Mouse (Mus musculus) hindbrain, embryonic 12.5 days (tissue): ENCODE data around the gene a. TPM values are rescaled to one million over a fixed set of nuclear protein-coding genes. Genes with fewer than 3 reads are reported as not detected.

Source experiments
- ATAC-seq: fragments of 200-750 bp; cut with Nextera tagmentation; 2 replicates; pipeline ENCODE4 v1.8.0; 2017; ENCODE audit warnings: moderate TSS enrichment; ENCODE audit not compliant: low FRiP score
- H3K27ac ChIP-seq: fragments of 300-500 bp; sonication (generic); 2 replicates; pipeline ENCODE4 v1.5.1; 2016; ENCODE audit warnings: mild to moderate bottlenecking
- H3K27me3 ChIP-seq: fragments of 300-500 bp; sonication (generic); 2 replicates; pipeline ENCODE4 v1.6.1; 2016; ENCODE audit warnings: mild to moderate bottlenecking
- H3K36me3 ChIP-seq: fragments of 300-500 bp; sonication (generic); 2 replicates; pipeline ENCODE4 v1.6.1; 2016; ENCODE audit warnings: mild to moderate bottlenecking
- H3K4me1 ChIP-seq: fragments of 300-500 bp; sonication (generic); 2 replicates; pipeline ENCODE4 v1.6.1; 2016
- H3K4me2 ChIP-seq: fragments of 300-500 bp; sonication (generic); replicated peaks from 2 replicates; pipeline ENCODE4 v1.6.1; 2016; ENCODE audit warnings: mild to moderate bottlenecking
- H3K4me3 ChIP-seq: fragments of 300-500 bp; sonication (generic); 2 replicates; pipeline ENCODE4 v1.5.1; 2016; ENCODE audit warnings: mild to moderate bottlenecking
- H3K9ac ChIP-seq: fragments of 300-500 bp; sonication (generic); 2 replicates; pipeline ENCODE4 v1.6.1; 2016; ENCODE audit warnings: mild to moderate bottlenecking, moderate library complexity
- H3K9me3 ChIP-seq: fragments of 300-500 bp; sonication (generic); replicated peaks from 2 replicates; pipeline ENCODE4 v1.6.1; 2016; ENCODE audit warnings: mild to moderate bottlenecking
- WGBS: fragments of 180-500 bp; shearing (Covaris S2); methylation state at CpG from one replicate; pipeline ENCODE4 v1.1.7; 2016; 5-methylcytosine and 5-hydroxymethylcytosine counted together
- polyA plus RNA-seq: library from polyadenylated mRNA; unstranded; fragments of >200 nt; fragmentation: Nextera tagmentation; extraction: Ambion mirVana; gene quantifications from 2 replicates; pipeline ENCODE4 v1.2.1, GENCODE M21; 2016

The a gene
- polyA plus RNA-seq, 1 experiment from 2014 or later = 3.0 TPM

- Histone ChIP-seq H3K27me3 (no peaks in the 10 kb centered on the region), H3K36me3 (peaks cover 26% of the 10 kb centered on the region), H3K27ac (no peak overlapping the region), H3K4me1 (no peaks in the 10 kb centered on the region), H3K9ac (no peak overlapping the region), H3K9me3 (no peaks in the 10 kb centered on the region), H3K4me2 (no peak overlapping the region), H3K4me3 (no peak overlapping the region)
- 70% methylated on average over 1 of the region's 1 CpGs for WGBS
- ATAC-seq = no peak
Measured at GRCm38 (mm10) chr2:155057361-155057760, 266.2 kb downstream of the a start.

- H3K9ac ChIP-seq = no peak overlapping the region
- WGBS = 91% methylated on average over 9 of the region's 9 CpGs
- H3K9me3 ChIP-seq = no peaks in the 10 kb centered on the region
- no peak for ATAC-seq
- H3K27ac ChIP-seq = no peak overlapping the region
- H3K27me3 ChIP-seq = no peaks in the 10 kb centered on the region
- H3K4me2 ChIP-seq = no peak overlapping the region
- H3K4me1 ChIP-seq = peaks cover 26% of the 10 kb centered on the region
- H3K36me3 ChIP-seq = peaks cover 26% of the 10 kb centered on the region
- H3K4me3 ChIP-seq = no peak overlapping the region
Measured at GRCm38 (mm10) chr2:155071027-155071426, 279.8 kb downstream of the a start.

- Histone ChIP-seq H3K9me3 (no peaks in the 10 kb centered on the region), H3K4me3 (no peak overlapping the region), H3K36me3 (peaks cover 11% of the 10 kb centered on the region), H3K9ac (no peak overlapping the region; the same call in 1 of the 2 replicates), H3K27ac (no peak overlapping the region), H3K4me2 (peak overlapping the region; percentile 75), H3K27me3 (no peaks in the 10 kb centered on the region), H3K4me1 (peaks cover 26% of the 10 kb centered on the region)
- no peak for ATAC-seq
- 85% methylated on average over 8 of the region's 8 CpGs for WGBS
Measured at GRCm38 (mm10) chr2:155072353-155073145, 281.3 kb downstream of the a start.

GRCm38 (mm10) chr2:155073347-155073746, 282.1 kb downstream of the a start:
- Histone ChIP-seq H3K9ac (peak overlapping the region; percentile 80), H3K27ac (peak overlapping the region; percentile 86), H3K36me3 (peaks cover 3% of the 10 kb centered on the region), H3K27me3 (no peaks in the 10 kb centered on the region), H3K4me2 (peak overlapping the region; percentile 75), H3K4me1 (peaks cover 26% of the 10 kb centered on the region), H3K9me3 (no peaks in the 10 kb centered on the region), H3K4me3 (peak overlapping the region; percentile 66)
- 0 out of 2 replicates have a peak, but pooled peaks have one; percentile 5 for ATAC-seq
- 32% methylated on average over 3 of the region's 3 CpGs for WGBS

- Histone ChIP-seq H3K4me2 (peak within 1 kb of the TSS; percentile 75), H3K4me1 (peaks cover 26% of the 10 kb centered on the region), H3K36me3 (no peaks in the 10 kb centered on the region), H3K9me3 (no peaks in the 10 kb centered on the region), H3K9ac (peak within 1 kb of the TSS; percentile 80), H3K27me3 (no peaks in the 10 kb centered on the region), H3K4me3 (peak within 1 kb of the TSS; percentile 66), H3K27ac (peak within 1 kb of the TSS; percentile 86)
- peak; percentile 94 for ATAC-seq
- under 1% methylated on average over 56 of the region's 56 CpGs for WGBS
Measured at GRCm38 (mm10) chr2:155073978-155074765, 283.0 kb downstream of the a start, which contains the start of gene Ahcy. Gene Ahcy (minus strand): TSS chr2:155074497.

- Histone ChIP-seq H3K27ac (peak overlapping the region; percentile 86), H3K4me2 (peak overlapping the region; percentile 75), H3K4me3 (peak overlapping the region; percentile 66), H3K9ac (peak overlapping the region; percentile 80), H3K27me3 (no peaks in the 10 kb centered on the region), H3K4me1 (peaks cover 26% of the 10 kb centered on the region), H3K9me3 (no peaks in the 10 kb centered on the region), H3K36me3 (no peaks in the 10 kb centered on the region)
- WGBS = 16% methylated on average over 12 of the region's 12 CpGs
- ATAC-seq = peak; percentile 33
Measured at GRCm38 (mm10) chr2:155074766-155075330, 283.6 kb downstream of the a start.

GRCm38 (mm10) chr2:155075649-155076048, 284.4 kb downstream of the a start:
- Histone ChIP-seq H3K36me3 (no peaks in the 10 kb centered on the region), H3K9ac (no peak overlapping the region), H3K27me3 (no peaks in the 10 kb centered on the region), H3K4me3 (no peak overlapping the region), H3K9me3 (no peaks in the 10 kb centered on the region), H3K4me1 (peaks cover 26% of the 10 kb centered on the region), H3K27ac (no peak overlapping the region), H3K4me2 (no peak overlapping the region)
- 81% methylated on average over 6 of the region's 6 CpGs for WGBS
- no peak for ATAC-seq

- H3K4me2 ChIP-seq = no peak overlapping the region
- ATAC-seq = no peak
- 35% methylated on average over 7 of the region's 7 CpGs for WGBS
- no peaks in the 10 kb centered on the region for H3K27me3 ChIP-seq
- no peaks in the 10 kb centered on the region for H3K9me3 ChIP-seq
- no peak overlapping the region for H3K4me3 ChIP-seq
- H3K36me3 ChIP-seq = no peaks in the 10 kb centered on the region
- no peak overlapping the region for H3K9ac ChIP-seq
- no peak overlapping the region for H3K27ac ChIP-seq
- peaks cover 9% of the 10 kb centered on the region for H3K4me1 ChIP-seq
Measured at GRCm38 (mm10) chr2:155079500-155080178, 288.4 kb downstream of the a start.

GRCm38 (mm10) chr2:155080179-155080530, 289.0 kb downstream of the a start:
- Histone ChIP-seq H3K4me1 (peaks cover 4% of the 10 kb centered on the region), H3K4me2 (no peak overlapping the region), H3K9me3 (no peaks in the 10 kb centered on the region), H3K9ac (no peak overlapping the region), H3K27me3 (no peaks in the 10 kb centered on the region), H3K36me3 (no peaks in the 10 kb centered on the region), H3K4me3 (no peak overlapping the region), H3K27ac (no peak overlapping the region)
- 70% methylated on average over 4 of the region's 4 CpGs for WGBS
- ATAC-seq = no peak

- WGBS = 94% methylated on average over 3 of the region's 3 CpGs
- Histone ChIP-seq H3K36me3 (no peaks in the 10 kb centered on the region), H3K4me1 (no peaks in the 10 kb centered on the region), H3K9ac (no peak overlapping the region), H3K4me3 (no peak overlapping the region), H3K27ac (no peak overlapping the region), H3K9me3 (no peaks in the 10 kb centered on the region), H3K4me2 (no peak overlapping the region), H3K27me3 (no peaks in the 10 kb centered on the region)
- ATAC-seq = no peak
Measured at GRCm38 (mm10) chr2:155081056-155081455, 289.9 kb downstream of the a start.

- Histone ChIP-seq H3K4me3 (no peak overlapping the region), H3K4me2 (no peak overlapping the region), H3K9ac (no peak overlapping the region), H3K27me3 (no peaks in the 10 kb centered on the region), H3K36me3 (no peaks in the 10 kb centered on the region), H3K4me1 (no peaks in the 10 kb centered on the region), H3K27ac (no peak overlapping the region), H3K9me3 (no peaks in the 10 kb centered on the region)
- 23% methylated on average over 8 of the region's 8 CpGs for WGBS
- ATAC-seq = no peak
Measured at GRCm38 (mm10) chr2:155082121-155082803, 291.1 kb downstream of the a start.
